Mouse (Mus musculus) myocyte (in vitro differentiated cells): ENCODE measurements at regions not wholly inside any gene's neighbourhood (a gene's known extent, or its start where the extent isn't known, plus 50 kb on each side); places are given as distances from the start of the nearest gene placed in this dataset.

Experiments used
- CEBPB ChIP-seq: IDR thresholded peaks from 2 replicates; pipeline ENCODE4 v1.6.1; 2011; ENCODE audit warnings: mild to moderate bottlenecking, moderate library complexity; ENCODE audit not compliant: poor library complexity, insufficient read depth, severe bottlenecking
- E2F4 ChIP-seq: IDR thresholded peaks from one replicate; pipeline ENCODE4 v1.6.1; 2011; ENCODE audit warnings: mild to moderate bottlenecking, control low read depth, moderate library complexity; ENCODE audit not compliant: insufficient read depth
- MAX ChIP-seq: IDR thresholded peaks from one replicate; pipeline ENCODE4 v1.6.1; 2011; ENCODE audit warnings: low read depth, mild to moderate bottlenecking, control low read depth
- MYOD1 ChIP-seq, 3 experiments: IDR thresholded peaks; one replicate each; pipeline ENCODE4 v1.6.1; 2011; ENCODE audit warnings: control low read depth in 2 of 3, low read depth in 2 of 3, mild to moderate bottlenecking in 2 of 3, moderate library complexity in 1 of 3; ENCODE audit not compliant: insufficient read length in 2 of 3, control insufficient read depth in 1 of 3
- MYOG ChIP-seq, 3 experiments: IDR thresholded peaks; one replicate each; pipeline ENCODE4 v1.6.1; 2011; ENCODE audit warnings: control low read depth in 2 of 3, low read depth in 2 of 3, mild to moderate bottlenecking in 2 of 3; ENCODE audit not compliant: insufficient read length in 2 of 3, control insufficient read depth in 1 of 3, insufficient read depth in 1 of 3
- POLR2A ChIP-seq: IDR thresholded peaks from one replicate; pipeline ENCODE4 v1.6.1; 2011; ENCODE audit warnings: low read depth, mild to moderate bottlenecking, control low read depth, moderate library complexity; ENCODE audit not compliant: insufficient read length
- POLR2AphosphoS2 ChIP-seq: IDR thresholded peaks from one replicate; pipeline ENCODE4 v1.6.1; 2011; ENCODE audit warnings: low read depth, control low read depth; ENCODE audit not compliant: insufficient read length
- SRF ChIP-seq: IDR thresholded peaks from one replicate; pipeline ENCODE4 v1.6.1; 2011; ENCODE audit warnings: low read depth; ENCODE audit not compliant: control insufficient read depth, insufficient read length
- TCF12 ChIP-seq: IDR thresholded peaks from one replicate; pipeline ENCODE4 v1.6.1; 2011; ENCODE audit warnings: mild to moderate bottlenecking, control low read depth; ENCODE audit not compliant: poor library complexity, insufficient read depth, severe bottlenecking
- TCF3 ChIP-seq: IDR thresholded peaks from one replicate; pipeline ENCODE4 v1.6.1; 2011; ENCODE audit warnings: low read depth, control low read depth; ENCODE audit not compliant: insufficient read length
- USF1 ChIP-seq: IDR thresholded peaks from one replicate; pipeline ENCODE4 v1.6.1; 2011; ENCODE audit warnings: low read depth, mild to moderate bottlenecking, control low read depth, moderate library complexity

GRCm38 (mm10) chr9:51525906-51526305 is 197.2 kb upstream of the 1810046K07Rik start:
- TF ChIP-seq POLR2A: no peak
- no peak for TF ChIP-seq USF1
- TF ChIP-seq E2F4: no peak
- TF ChIP-seq MAX: no peak
- TF ChIP-seq MYOG (IDR thresholded peaks at IDR 0.05; ENCODE audit: control insufficient read depth in 1 of 3, insufficient read depth in 1 of 3, insufficient read length in 2 of 3, low read depth in 2 of 3): no peak
- TF ChIP-seq MYOD1 (IDR thresholded peaks at IDR 0.05; ENCODE audit: control insufficient read depth in 1 of 3, insufficient read length in 2 of 3, low read depth in 2 of 3): no peak
- TF ChIP-seq TCF12: no peak
- TF ChIP-seq POLR2AphosphoS2: no peak
- TF ChIP-seq CEBPB: no peak
- TF ChIP-seq SRF: no peak
- TF ChIP-seq TCF3: no peak
